Mouse (Mus musculus) layer of hippocampus, postnatal 14 days (tissue): ENCODE measurements around the gene Eapp. TPM values are rescaled to one million over a fixed set of nuclear protein-coding genes. Genes with fewer than 3 reads are reported as not detected.

ENCODE experiments used
- DNase-seq, 2 experiments: peaks; one replicate each; pipeline ENCODE4 v3.0.0; 2021 to 2022; ENCODE audit warnings: low spot score in 2 of 2, mixed read lengths in 1 of 2
- microRNA-seq, 2 experiments: library from miRNA; unstranded; fragments of <30 nt; microRNA quantifications; one replicate each; pipeline ENCODE4 v1.2.0; 2021
- total RNA-seq, 2 experiments: library from RNA; stranded (reverse); gene quantifications; 2 replicates each; pipeline ENCODE4 v1.2.3; 2021

Gene Eapp
- total RNA-seq, 2 experiments from 2014 or later: 39.2 to 40.1 TPM

GRCm38 (mm10) chr12:54641374-54641773 is 54.3 kb downstream of the Eapp start:
- no peak for DNase-seq

GRCm38 (mm10) chr12:54640259-54640658 is 55.4 kb downstream of the Eapp start:
- DNase-seq: no peak

- DNase-seq: no peak
These were observed 58.7 kb downstream of the Eapp start for GRCm38 (mm10) chr12:54637033-54637432.

- DNase-seq: no peak
These were observed 63.6 kb downstream of the Eapp start for GRCm38 (mm10) chr12:54632141-54632540.

- DNase-seq: no peak
These were observed 73.8 kb downstream of the Eapp start for GRCm38 (mm10) chr12:54621942-54622341.

Small RNA genes lying within 50 kb of the gene (microRNA-seq; reads per million reads assigned to microRNA genes)
- 0 reads per million in 2 experiments for gene Mir1892

Other genes with a start within 250 kb of the Eapp start
- 10 to 100 TPM; 30.9 to 35.2 TPM for gene Sptssa, start 39.3 kb downstream of the Eapp start, total RNA-seq
- 10 to 100 TPM; 47.4 to 57.9 TPM for gene Snx6, start 99.8 kb upstream of the Eapp start, total RNA-seq
- gene Cfl2, start 167.0 kb upstream of the Eapp start, total RNA-seq: 100 to 1,000 TPM; 140 to 142 TPM